Mouse (Mus musculus) mouse embryonic stem cell (cell line): ENCODE results near the gene Armc5.

Source experiments
- in situ Hi-C, 2 experiments: fragments of 300-500 bp; cut with MboI; formaldehyde crosslinking; loops; 1 replicate in 1 of 2; 3 replicates in 1 of 2; pipeline ENCODE4 v1.14.3; 2019 to 2020; ENCODE audit warnings: low sequenced_read_pairs in 2 of 2, low pct_unique_long_range_greater_than_20kb in 1 of 2, mixed read lengths in 1 of 2; ENCODE audit not compliant: unreplicated experiment in 1 of 2

Gene Armc5

GRCm38 (mm10) chr7:128242331-128242730 is 5.2 kb downstream of the Armc5 start:
- in situ Hi-C loops, result loop anchor here (5.0 to 10.0 kb wide), 2 partner anchors 52 to 105 kb away; partner anchors contain the start of gene BC017158 (in 1 of the 2)

GRCm38 (mm10) chr7:128243921-128244320 is 6.8 kb downstream of the Armc5 start:
- in situ Hi-C loops, result loop anchor here (5.0 to 10.0 kb wide), 2 partner anchors 51 to 103 kb away; partner anchors contain the start of gene BC017158 (in 1 of the 2)

- in situ Hi-C loops, result loop anchor here (5.0 to 10.0 kb wide), 2 partner anchors 50 to 103 kb away; partner anchors contain the start of gene BC017158 (in 1 of the 2)
Measured at GRCm38 (mm10) chr7:128244410-128245025, 7.4 kb downstream of the Armc5 start.

GRCm38 (mm10) chr7:128245547-128245946 is 8.4 kb downstream of the Armc5 start:
- in situ Hi-C loops, result loop anchor here in 1 of 2 experiments (10.0 kb wide), 1 partner anchor 49 kb away; the partner anchor contains the start of gene BC017158

- in situ Hi-C loops, result loop anchor here in 1 of 2 experiments (10.0 kb wide), 1 partner anchor 48 kb away; the partner anchor contains the start of gene BC017158
Measured at GRCm38 (mm10) chr7:128246496-128247391, 9.6 kb downstream of the Armc5 start, which contains the start of gene Tgfb1i1. TSS of gene Tgfb1i1 (plus strand) at chr7:128246812.

GRCm38 (mm10) chr7:128247443-128247842 is 10.3 kb downstream of the Armc5 start:
- in situ Hi-C loops, result loop anchor here in 1 of 2 experiments (10.0 kb wide), 1 partner anchor 47 kb away; the partner anchor contains the start of gene BC017158

- in situ Hi-C loops, result loop anchor here in 1 of 2 experiments (10.0 kb wide), 1 partner anchor 46 kb away; the partner anchor contains the start of gene BC017158
Measured at GRCm38 (mm10) chr7:128248081-128249042, 11.2 kb downstream of the Armc5 start.

GRCm38 (mm10) chr7:128249998-128250397 is 12.9 kb downstream of the Armc5 start:
- in situ Hi-C loops, result loop anchor here in 1 of 2 experiments (10.0 kb wide), 1 partner anchor 45 kb away; the partner anchor contains the start of gene BC017158

GRCm38 (mm10) chr7:128251946-128252345 is 14.8 kb downstream of the Armc5 start:
- in situ Hi-C loops, result no loop called here

DNA sequence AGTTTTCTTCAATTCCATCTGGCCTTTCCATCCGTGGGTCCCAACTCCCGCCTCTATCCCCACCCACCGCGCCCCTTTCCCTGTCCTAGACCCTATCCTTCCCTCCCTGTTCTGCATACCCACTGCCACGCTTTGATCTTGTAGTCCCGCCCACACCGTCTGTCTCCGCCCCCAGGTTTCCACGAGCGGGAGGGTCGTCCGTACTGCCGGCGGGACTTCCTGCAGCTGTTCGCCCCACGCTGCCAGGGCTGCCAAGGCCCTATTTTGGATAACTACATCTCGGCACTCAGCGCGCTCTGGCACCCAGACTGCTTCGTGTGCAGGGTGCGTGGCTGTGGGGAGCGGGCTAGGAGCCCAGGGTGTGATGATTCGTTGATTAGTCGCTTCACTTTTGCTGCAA is 15.5 kb downstream of the Armc5 start:
- in situ Hi-C loops, result no loop called here

- in situ Hi-C loops, result no loop called here
Measured at GRCm38 (mm10) chr7:128254978-128255377, 17.8 kb downstream of the Armc5 start.

DNA sequence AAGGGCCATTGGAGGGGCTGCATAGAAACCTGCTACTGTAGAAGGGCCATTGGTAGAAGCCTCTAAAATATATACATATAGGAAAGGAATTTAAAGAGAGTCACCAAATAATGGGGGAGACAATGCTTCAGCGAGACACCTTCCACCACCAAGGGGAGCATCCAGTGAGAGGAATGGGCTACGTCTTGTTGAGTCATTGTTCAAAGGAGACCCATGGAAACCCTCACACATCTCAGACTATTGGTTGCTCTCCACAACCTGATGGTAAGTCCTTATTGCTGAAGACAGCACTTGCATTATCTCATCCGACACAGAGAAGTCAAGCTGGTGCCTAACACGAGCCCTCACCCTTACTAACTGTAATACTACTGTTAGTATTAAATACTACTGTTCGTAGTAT is 18.6 kb downstream of the Armc5 start:
- in situ Hi-C loops, result no loop called here

DNA sequence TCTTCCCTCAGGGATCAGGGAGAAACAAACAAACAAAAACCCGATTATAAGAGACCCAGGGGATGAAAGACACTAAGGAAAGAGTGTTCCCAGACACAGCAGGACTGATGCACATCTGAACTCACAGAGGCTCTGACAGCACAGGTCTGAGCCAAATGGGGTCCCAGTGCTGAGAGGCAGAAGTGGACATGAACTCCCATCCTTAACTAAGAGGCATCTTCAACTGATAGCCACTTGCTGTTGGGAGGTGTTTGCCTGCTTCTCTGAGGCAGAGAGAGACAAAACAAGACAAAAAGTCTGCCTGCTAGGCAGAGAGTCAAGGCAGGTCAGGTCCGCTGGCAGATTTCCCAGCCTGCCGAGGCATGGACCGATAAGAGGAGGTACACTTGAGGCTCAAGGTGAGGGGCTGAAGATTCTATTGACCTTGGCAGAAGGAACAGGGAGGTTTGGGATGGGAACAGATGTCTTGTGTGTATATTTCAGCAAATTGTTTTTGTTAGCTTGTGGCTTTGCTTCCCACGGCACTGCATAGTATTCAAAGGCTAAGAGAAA is 19.7 kb downstream of the Armc5 start:
- in situ Hi-C loops, result no loop called here

DNA sequence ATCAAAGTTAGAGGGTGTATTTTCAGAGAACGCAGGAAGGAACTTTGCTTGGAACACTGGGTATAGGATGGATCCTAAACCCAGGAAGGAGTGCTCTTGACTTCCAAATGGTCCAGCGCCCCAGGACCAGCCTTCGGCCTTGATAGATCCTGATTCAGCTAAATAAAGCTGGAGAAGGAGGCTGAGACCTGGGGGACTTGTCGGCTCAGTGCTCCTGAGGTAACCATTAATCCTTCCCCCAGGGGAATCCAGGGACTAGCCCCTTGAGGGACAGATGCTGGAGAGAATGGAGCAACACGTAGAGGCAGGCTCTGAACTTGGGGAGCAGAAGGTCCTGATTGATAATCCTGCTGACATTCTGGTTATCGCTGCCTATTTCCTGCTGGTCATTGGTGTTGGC is 28.3 kb downstream of the Armc5 start, which contains the start of gene Slc5a2:
Gene Slc5a2 (plus strand): TSS at position 247 of the 400 bp plus-strand sequence.
- in situ Hi-C loops, result no loop called here

DNA sequence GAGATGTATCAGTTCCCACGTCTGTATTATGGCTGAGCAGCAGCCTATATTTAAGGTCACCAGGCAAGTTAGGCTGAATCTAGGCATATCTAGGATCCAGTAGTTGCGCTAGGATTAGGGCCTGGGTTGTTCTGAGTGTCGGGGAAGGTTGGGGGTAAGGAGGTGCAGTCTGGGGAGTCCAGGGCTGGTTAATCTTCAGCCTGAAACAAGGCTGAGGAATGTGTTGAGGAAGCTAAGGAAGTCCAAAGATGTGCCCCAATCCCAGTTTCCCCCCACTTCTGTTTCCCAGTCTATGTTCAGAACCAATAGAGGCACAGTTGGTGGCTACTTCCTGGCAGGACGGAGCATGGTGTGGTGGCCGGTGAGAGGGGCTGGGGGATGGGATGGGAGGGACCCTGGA is 28.9 kb downstream of the Armc5 start:
- in situ Hi-C loops, result no loop called here

- in situ Hi-C loops, result no loop called here
Measured at GRCm38 (mm10) chr7:128267391-128267790, 30.2 kb downstream of the Armc5 start.

DNA sequence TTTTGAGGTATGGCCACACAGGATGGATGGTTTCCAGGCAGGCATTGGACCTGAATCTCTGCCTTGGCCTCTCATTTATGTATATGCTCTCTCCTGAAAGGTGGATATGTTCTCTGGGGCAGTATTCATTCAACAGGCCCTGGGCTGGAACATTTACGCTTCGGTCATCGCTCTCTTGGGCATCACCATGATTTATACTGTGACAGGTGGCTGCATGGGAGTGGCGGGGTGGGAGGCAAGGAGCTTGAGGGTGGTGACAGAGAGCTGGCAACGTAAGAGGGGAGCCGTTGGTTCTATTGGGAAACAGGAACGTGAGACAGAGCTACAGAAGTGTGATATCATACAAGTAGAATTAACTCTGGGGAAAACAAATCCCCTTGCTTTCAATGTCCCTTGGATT is 30.7 kb downstream of the Armc5 start:
- in situ Hi-C loops, result no loop called here
